Mouse (Mus musculus) myocyte (in vitro differentiated cells): ENCODE measurements around the gene Csn1s2b. TPM values are rescaled to one million over a fixed set of nuclear protein-coding genes. Genes with fewer than 3 reads are reported as not detected.
"Not testable (repeated sequence)": the region's sequence is repeated elsewhere in the genome, so short reads cannot be mapped to it uniquely, and the experiment has no call there.

Experiments used
- H3K27me3 ChIP-seq: one replicate; pipeline ENCODE4 v1.6.1; 2011; ENCODE audit not compliant: control insufficient read depth, insufficient read depth, insufficient read length
- H3K36me3 ChIP-seq: one replicate; pipeline ENCODE4 v1.6.1; 2011; ENCODE audit not compliant: control insufficient read depth, insufficient read depth
- H3K4me2 ChIP-seq: one replicate; pipeline ENCODE4 v1.6.1; 2011; ENCODE audit warnings: low read depth, control low read depth
- H3K4me3 ChIP-seq: one replicate; pipeline ENCODE4 v1.5.1; 2011; ENCODE audit warnings: mild to moderate bottlenecking, control low read depth, moderate library complexity
- H3K79me2 ChIP-seq: one replicate; pipeline ENCODE4 v1.6.1; 2011; ENCODE audit not compliant: control insufficient read depth, insufficient read depth
- H3ac ChIP-seq: one replicate; pipeline ENCODE4 v1.6.1; 2011; ENCODE audit not compliant: control insufficient read depth, insufficient read length
- CEBPB ChIP-seq: IDR thresholded peaks from 2 replicates; pipeline ENCODE4 v1.6.1; 2011; ENCODE audit warnings: mild to moderate bottlenecking, moderate library complexity; ENCODE audit not compliant: poor library complexity, insufficient read depth, severe bottlenecking
- E2F4 ChIP-seq: IDR thresholded peaks from one replicate; pipeline ENCODE4 v1.6.1; 2011; ENCODE audit warnings: mild to moderate bottlenecking, control low read depth, moderate library complexity; ENCODE audit not compliant: insufficient read depth
- MAX ChIP-seq: IDR thresholded peaks from one replicate; pipeline ENCODE4 v1.6.1; 2011; ENCODE audit warnings: low read depth, mild to moderate bottlenecking, control low read depth
- MYOD1 ChIP-seq, 3 experiments: IDR thresholded peaks; one replicate each; pipeline ENCODE4 v1.6.1; 2011; ENCODE audit warnings: control low read depth in 2 of 3, low read depth in 2 of 3, mild to moderate bottlenecking in 2 of 3, moderate library complexity in 1 of 3; ENCODE audit not compliant: insufficient read length in 2 of 3, control insufficient read depth in 1 of 3
- MYOG ChIP-seq, 3 experiments: IDR thresholded peaks; one replicate each; pipeline ENCODE4 v1.6.1; 2011; ENCODE audit warnings: control low read depth in 2 of 3, low read depth in 2 of 3, mild to moderate bottlenecking in 2 of 3; ENCODE audit not compliant: insufficient read length in 2 of 3, control insufficient read depth in 1 of 3, insufficient read depth in 1 of 3
- POLR2A ChIP-seq: IDR thresholded peaks from one replicate; pipeline ENCODE4 v1.6.1; 2011; ENCODE audit warnings: low read depth, mild to moderate bottlenecking, control low read depth, moderate library complexity; ENCODE audit not compliant: insufficient read length
- POLR2AphosphoS2 ChIP-seq: IDR thresholded peaks from one replicate; pipeline ENCODE4 v1.6.1; 2011; ENCODE audit warnings: low read depth, control low read depth; ENCODE audit not compliant: insufficient read length
- REST ChIP-seq: IDR thresholded peaks from one replicate; pipeline ENCODE4 v1.6.1; 2011; ENCODE audit warnings: mild to moderate bottlenecking, control low read depth, moderate library complexity; ENCODE audit not compliant: insufficient read depth, insufficient read length
- SRF ChIP-seq: IDR thresholded peaks from one replicate; pipeline ENCODE4 v1.6.1; 2011; ENCODE audit warnings: low read depth; ENCODE audit not compliant: control insufficient read depth, insufficient read length
- TCF12 ChIP-seq: IDR thresholded peaks from one replicate; pipeline ENCODE4 v1.6.1; 2011; ENCODE audit warnings: mild to moderate bottlenecking, control low read depth; ENCODE audit not compliant: poor library complexity, insufficient read depth, severe bottlenecking
- TCF3 ChIP-seq: IDR thresholded peaks from one replicate; pipeline ENCODE4 v1.6.1; 2011; ENCODE audit warnings: low read depth, control low read depth; ENCODE audit not compliant: insufficient read length
- USF1 ChIP-seq: IDR thresholded peaks from one replicate; pipeline ENCODE4 v1.6.1; 2011; ENCODE audit warnings: low read depth, mild to moderate bottlenecking, control low read depth, moderate library complexity
- polyA plus RNA-seq: library from polyadenylated mRNA; unstranded; fragments of >200 nt; fragmentation: generic; extraction: Trizol; gene quantifications from one replicate; pipeline ENCODE4 v1.2.1, GENCODE M21; 2012; ENCODE audit warnings: missing spikeins

The Csn1s2b gene
- not detected for polyA plus RNA-seq

DNA sequence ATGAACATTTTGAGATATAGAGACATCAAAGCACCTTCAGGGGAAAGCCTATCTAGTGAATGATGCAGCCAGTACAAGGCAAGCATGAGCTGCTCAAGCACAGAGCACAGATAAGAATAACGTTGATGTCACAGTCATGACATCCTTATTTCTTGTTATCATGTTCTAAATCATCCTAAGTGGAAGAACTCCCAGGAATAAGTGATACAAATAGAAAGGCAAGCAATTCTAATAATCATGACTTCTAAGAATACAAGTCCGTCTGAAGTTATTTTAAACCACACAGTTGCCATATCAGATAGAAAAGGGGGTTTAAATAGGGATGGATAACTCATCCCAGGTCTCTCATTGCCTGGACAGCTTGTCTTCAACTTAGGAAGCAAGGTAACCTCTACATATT, at the start of gene Csn1s2b:
Gene Csn1s2b (plus strand): TSS at position 301 of the 400 bp plus-strand sequence.
- H3K4me3 ChIP-seq: no peak within 1 kb of the TSS
- no peaks in the 10 kb centered on the region for H3K79me2 ChIP-seq
- no peaks in the 10 kb centered on the region for H3K27me3 ChIP-seq
- H3ac ChIP-seq: no peak within 1 kb of the TSS
- H3K4me2 ChIP-seq: no peak within 1 kb of the TSS
- no peak for TF ChIP-seq POLR2AphosphoS2
- TF ChIP-seq SRF: no peak
- TF ChIP-seq TCF12: no peak
- no peak for TF ChIP-seq POLR2A
- no peak for TF ChIP-seq TCF3
- TF ChIP-seq REST: no peak
- no peak for TF ChIP-seq USF1
- no peak for TF ChIP-seq MYOD1 (IDR thresholded peaks at IDR 0.05; ENCODE audit: control insufficient read depth in 1 of 3, insufficient read length in 2 of 3, low read depth in 2 of 3)
- TF ChIP-seq MAX: no peak
- no peak for TF ChIP-seq MYOG (IDR thresholded peaks at IDR 0.05; ENCODE audit: control insufficient read depth in 1 of 3, insufficient read depth in 1 of 3, insufficient read length in 2 of 3, low read depth in 2 of 3)
- no peak for TF ChIP-seq E2F4
- no peak for TF ChIP-seq CEBPB
- H3K36me3 ChIP-seq: no peaks in the 10 kb centered on the region

DNA sequence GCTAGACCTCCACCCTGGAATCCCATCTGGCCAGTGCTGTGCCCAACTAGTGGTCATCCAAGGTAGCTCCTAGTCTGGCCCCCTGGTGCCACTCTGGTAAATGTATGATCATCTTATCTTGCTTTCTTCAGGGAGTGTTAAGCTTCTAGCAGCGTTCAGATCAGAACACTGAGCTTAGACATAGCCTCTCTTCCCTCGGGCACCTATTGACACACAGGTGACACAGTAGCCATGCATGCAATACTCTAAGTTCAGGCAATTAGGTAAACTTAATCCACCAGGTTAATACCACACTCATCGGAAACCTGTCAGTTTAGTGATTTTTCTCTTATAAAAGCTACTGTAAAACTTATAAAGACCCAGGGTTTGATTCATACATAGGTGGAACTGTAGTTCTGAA, 43.3 kb upstream of the Csn1s2b start:
- H3K36me3 ChIP-seq: no peaks in the 10 kb centered on the region
- no peak overlapping the region for H3K4me3 ChIP-seq
- TF ChIP-seq CEBPB (no peak), E2F4 (no peak), MYOG (IDR thresholded peaks at IDR 0.05; ENCODE audit: control insufficient read depth in 1 of 3, insufficient read depth in 1 of 3, insufficient read length in 2 of 3, low read depth in 2 of 3) (no peak), MAX (no peak), POLR2AphosphoS2 (no peak), USF1 (no peak), MYOD1 (IDR thresholded peaks at IDR 0.05; ENCODE audit: control insufficient read depth in 1 of 3, insufficient read length in 2 of 3, low read depth in 2 of 3) (no peak), REST (no peak), TCF12 (no peak), SRF (no peak), POLR2A (no peak), TCF3 (no peak)
- no peak overlapping the region for H3ac ChIP-seq
- H3K4me2 ChIP-seq: no peak overlapping the region
- H3K27me3 ChIP-seq: no peaks in the 10 kb centered on the region
- no peaks in the 10 kb centered on the region for H3K79me2 ChIP-seq

DNA sequence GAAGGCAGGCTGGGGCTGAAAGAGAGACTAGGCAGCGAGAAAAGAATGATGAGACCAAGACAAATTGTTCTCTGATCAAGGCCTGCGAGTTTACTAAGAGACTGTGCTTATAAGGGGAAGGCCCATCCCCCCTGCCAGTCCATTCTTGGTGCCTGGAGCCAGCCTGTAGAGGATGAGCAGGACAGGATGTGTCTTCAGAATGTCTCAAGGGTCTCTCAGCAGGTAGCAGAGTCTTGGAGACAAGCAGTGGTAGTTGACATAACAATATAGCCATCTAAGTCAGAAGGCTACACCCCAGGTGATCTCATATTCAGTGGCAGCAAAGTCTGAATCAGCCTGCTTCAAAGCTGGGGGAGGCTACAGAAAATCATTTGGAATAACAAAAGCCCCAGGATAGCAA, 35.7 kb upstream of the Csn1s2b start:
- H3K79me2 ChIP-seq, H3K27me3 ChIP-seq, H3K36me3 ChIP-seq, H3ac ChIP-seq, H3K4me2 ChIP-seq, H3K4me3 ChIP-seq: not testable (repeated sequence)

DNA sequence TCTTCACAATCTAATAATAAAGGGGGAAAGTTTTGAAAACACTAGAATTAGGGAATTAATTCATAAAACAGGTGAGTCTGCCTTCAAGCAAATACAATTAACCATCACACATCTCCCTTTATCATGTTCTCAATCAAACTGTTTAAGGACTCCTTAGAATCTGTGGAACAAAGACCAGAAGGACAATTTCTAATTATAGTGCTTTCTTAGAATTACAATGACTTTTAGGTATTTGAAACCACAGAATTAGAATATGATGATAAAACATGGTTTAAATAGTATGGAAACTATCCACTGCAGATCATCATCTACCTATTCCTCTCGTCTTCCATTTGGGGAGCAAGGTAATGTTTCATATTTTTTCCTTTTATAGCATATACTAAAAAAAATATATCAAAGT, 33.6 kb upstream of the Csn1s2b start, which contains the start of gene Csn1s2a:
Gene Csn1s2a (plus strand): TSS at position 301 of the 400 bp plus-strand sequence.
- Histone ChIP-seq H3K79me2 (no peaks in the 10 kb centered on the region), H3ac (no peak within 1 kb of the TSS), H3K4me2 (no peak within 1 kb of the TSS), H3K27me3 (no peaks in the 10 kb centered on the region), H3K36me3 (no peaks in the 10 kb centered on the region), H3K4me3 (no peak within 1 kb of the TSS)
- TF ChIP-seq POLR2AphosphoS2: no peak
- no peak for TF ChIP-seq CEBPB
- TF ChIP-seq SRF: no peak
- no peak for TF ChIP-seq MYOG (IDR thresholded peaks at IDR 0.05; ENCODE audit: control insufficient read depth in 1 of 3, insufficient read depth in 1 of 3, insufficient read length in 2 of 3, low read depth in 2 of 3)
- TF ChIP-seq USF1: no peak
- no peak for TF ChIP-seq E2F4
- TF ChIP-seq REST: no peak
- TF ChIP-seq MAX: no peak
- no peak for TF ChIP-seq MYOD1 (IDR thresholded peaks at IDR 0.05; ENCODE audit: control insufficient read depth in 1 of 3, insufficient read length in 2 of 3, low read depth in 2 of 3)
- TF ChIP-seq POLR2A: no peak
- no peak for TF ChIP-seq TCF12
- no peak for TF ChIP-seq TCF3

DNA sequence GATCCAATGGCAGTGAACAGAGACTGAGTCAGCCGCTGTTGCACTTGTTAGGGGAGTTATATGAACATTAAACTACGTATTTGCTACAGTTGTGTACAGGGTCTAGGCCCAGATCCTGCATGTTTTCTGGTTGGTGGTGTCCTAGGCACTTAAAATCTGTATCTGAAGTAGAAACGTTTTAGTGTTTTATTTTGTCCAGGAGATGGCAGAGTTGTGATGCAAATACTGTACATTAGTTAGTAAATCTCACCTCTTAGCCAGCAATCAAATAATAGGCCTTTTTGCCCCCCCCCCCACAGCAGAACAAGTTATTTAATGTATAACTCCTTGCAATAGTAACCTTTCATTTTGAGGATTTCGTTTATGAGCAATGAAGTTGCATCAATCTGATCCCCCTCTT, 25.2 kb upstream of the Csn1s2b start:
- Histone ChIP-seq H3K36me3 (no peaks in the 10 kb centered on the region), H3K4me2 (no peak overlapping the region), H3K79me2 (no peaks in the 10 kb centered on the region), H3K27me3 (no peaks in the 10 kb centered on the region), H3ac (no peak overlapping the region), H3K4me3 (no peak overlapping the region)
- no peak for TF ChIP-seq REST
- no peak for TF ChIP-seq USF1
- no peak for TF ChIP-seq E2F4
- TF ChIP-seq POLR2AphosphoS2: no peak
- no peak for TF ChIP-seq TCF12
- TF ChIP-seq MYOG (IDR thresholded peaks at IDR 0.05; ENCODE audit: control insufficient read depth in 1 of 3, insufficient read depth in 1 of 3, insufficient read length in 2 of 3, low read depth in 2 of 3): no peak
- TF ChIP-seq MAX: no peak
- no peak for TF ChIP-seq MYOD1 (IDR thresholded peaks at IDR 0.05; ENCODE audit: control insufficient read depth in 1 of 3, insufficient read length in 2 of 3, low read depth in 2 of 3)
- no peak for TF ChIP-seq TCF3
- no peak for TF ChIP-seq SRF
- no peak for TF ChIP-seq CEBPB
- no peak for TF ChIP-seq POLR2A
